Mouse (Mus musculus): Measurements from ENCODE around the gene Gm42878. TPM values are rescaled to one million over a fixed set of nuclear protein-coding genes. Genes with fewer than 3 reads are reported as not detected.
"Not testable (repeated sequence)": the region's sequence is repeated elsewhere in the genome, so short reads cannot be mapped to it uniquely, and the experiment has no call there.

Gm42878 gene
- polyA plus RNA-seq, 1 experiment from 2014 or later: not detected

GRCm38 (mm10) chr5:121510009-121510408 lies 35.3 kb downstream of the Gm42878 start:
- ATAC-seq: peak; percentile 92
- Histone ChIP-seq H3K9ac (ENCODE audit: low read depth, low read length) (no peak overlapping the region), H3K4me1 (replicated peaks; ENCODE audit: control insufficient read depth, insufficient read depth, low read length) (no peaks in the 10 kb centered on the region), H3K4me3 (ENCODE audit: low read depth, low read length) (no peak overlapping the region), H3K36me3 (ENCODE audit: control insufficient read depth, insufficient read depth) (no peaks in the 10 kb centered on the region), H3K27me3 (replicated peaks; ENCODE audit: control insufficient read depth, insufficient read depth, low read length) (no peaks in the 10 kb centered on the region), H3K4me2 (replicated peaks; ENCODE audit: low read depth) (no peak overlapping the region), H3K9me3 (ENCODE audit: control insufficient read depth) (no peaks in the 10 kb centered on the region), H3K27ac (ENCODE audit: low read depth, low read length) (no peak overlapping the region)
- WGBS: 46% methylated on average over 7 of the region's 7 CpGs
- no peak for TF ChIP-seq CTCF (IDR thresholded peaks at IDR 0.05; ENCODE audit: low read depth)

GRCm38 (mm10) chr5:121506846-121507245 lies 38.4 kb downstream of the Gm42878 start:
- no peaks in the 10 kb centered on the region for H3K27me3 ChIP-seq (replicated peaks; ENCODE audit: control insufficient read depth, insufficient read depth, low read length)
- H3K9ac ChIP-seq (ENCODE audit: low read depth, low read length): no peak overlapping the region
- ATAC-seq: no peak
- H3K4me1 ChIP-seq (replicated peaks; ENCODE audit: control insufficient read depth, insufficient read depth, low read length): no peaks in the 10 kb centered on the region
- no peak overlapping the region for H3K27ac ChIP-seq (ENCODE audit: low read depth, low read length)
- no peaks in the 10 kb centered on the region for H3K9me3 ChIP-seq (ENCODE audit: control insufficient read depth)
- H3K4me2 ChIP-seq (replicated peaks; ENCODE audit: low read depth): no peak overlapping the region
- no peak overlapping the region for H3K4me3 ChIP-seq (ENCODE audit: low read depth, low read length)
- TF ChIP-seq CTCF (IDR thresholded peaks at IDR 0.05; ENCODE audit: low read depth): no peak
- H3K36me3 ChIP-seq (ENCODE audit: control insufficient read depth, insufficient read depth): no peaks in the 10 kb centered on the region
- 64% methylated on average over 1 of the region's 1 CpGs for WGBS

- no peak for TF ChIP-seq CTCF (IDR thresholded peaks at IDR 0.05; ENCODE audit: low read depth)
- H3K4me3 ChIP-seq (ENCODE audit: low read depth, low read length): no peak within 1 kb of the TSS
Observed at GRCm38 (mm10) chr5:121503231-121503630, 42.1 kb downstream of the Gm42878 start, which contains the start of gene Adam1b. Adam1b (minus strand) TSS chr5:121503435.

GRCm38 (mm10) chr5:121501424-121501996 lies 43.8 kb downstream of the Gm42878 start:
- not testable (repeated sequence) for ATAC-seq; H3K27me3 ChIP-seq (replicated peaks; ENCODE audit: control insufficient read depth, insufficient read depth, low read length); H3K4me1 ChIP-seq (replicated peaks; ENCODE audit: control insufficient read depth, insufficient read depth, low read length); H3K9ac ChIP-seq (ENCODE audit: low read depth, low read length); H3K27ac ChIP-seq (ENCODE audit: low read depth, low read length); H3K9me3 ChIP-seq (ENCODE audit: control insufficient read depth); H3K4me2 ChIP-seq (replicated peaks; ENCODE audit: low read depth); H3K36me3 ChIP-seq (ENCODE audit: control insufficient read depth, insufficient read depth); H3K4me3 ChIP-seq (ENCODE audit: low read depth, low read length)
- 75% methylated on average over 11 of the region's 17 CpGs for WGBS

More at GRCm38 (mm10) chr5:121503231-121503630, 42.1 kb downstream of the Gm42878 start, which contains the start of gene Adam1b:
- Histone ChIP-seq H3K4me1 (replicated peaks; ENCODE audit: control insufficient read depth, insufficient read depth, low read length) (no peaks in the 10 kb centered on the region), H3K27ac (ENCODE audit: low read depth, low read length) (no peak within 1 kb of the TSS), H3K9ac (ENCODE audit: low read depth, low read length) (no peak within 1 kb of the TSS), H3K9me3 (ENCODE audit: control insufficient read depth) (no peaks in the 10 kb centered on the region), H3K4me2 (replicated peaks; ENCODE audit: low read depth) (no peak within 1 kb of the TSS), H3K27me3 (replicated peaks; ENCODE audit: control insufficient read depth, insufficient read depth, low read length) (no peaks in the 10 kb centered on the region), H3K36me3 (ENCODE audit: control insufficient read depth, insufficient read depth) (no peaks in the 10 kb centered on the region)
- WGBS: 80% methylated on average over 3 of the region's 3 CpGs
- ATAC-seq: no peak

- Histone ChIP-seq H3K36me3 (ENCODE audit: control insufficient read depth, insufficient read depth) (no peaks in the 10 kb centered on the region), H3K4me2 (replicated peaks; ENCODE audit: low read depth) (no peak overlapping the region), H3K9me3 (ENCODE audit: control insufficient read depth) (no peaks in the 10 kb centered on the region), H3K27ac (ENCODE audit: low read depth, low read length) (no peak overlapping the region), H3K27me3 (replicated peaks; ENCODE audit: control insufficient read depth, insufficient read depth, low read length) (no peaks in the 10 kb centered on the region), H3K4me1 (replicated peaks; ENCODE audit: control insufficient read depth, insufficient read depth, low read length) (no peaks in the 10 kb centered on the region), H3K9ac (ENCODE audit: low read depth, low read length) (no peak overlapping the region), H3K4me3 (ENCODE audit: low read depth, low read length) (no peak overlapping the region)
- TF ChIP-seq CTCF (IDR thresholded peaks at IDR 0.05; ENCODE audit: low read depth): no peak
- no peak for ATAC-seq
- 49% methylated on average over 7 of the region's 7 CpGs for WGBS
Observed at GRCm38 (mm10) chr5:121500719-121501118, 44.6 kb downstream of the Gm42878 start.

GRCm38 (mm10) chr5:121493305-121493704 lies 52.0 kb downstream of the Gm42878 start:
- no peak overlapping the region for H3K9ac ChIP-seq (ENCODE audit: low read depth, low read length)
- no peak overlapping the region for H3K4me3 ChIP-seq (ENCODE audit: low read depth, low read length)
- no peak overlapping the region for H3K4me2 ChIP-seq (replicated peaks; ENCODE audit: low read depth)
- no peaks in the 10 kb centered on the region for H3K4me1 ChIP-seq (replicated peaks; ENCODE audit: control insufficient read depth, insufficient read depth, low read length)
- TF ChIP-seq CTCF (IDR thresholded peaks at IDR 0.05; ENCODE audit: low read depth): no peak
- WGBS: 74% methylated on average over 8 of the region's 8 CpGs
- H3K27me3 ChIP-seq (replicated peaks; ENCODE audit: control insufficient read depth, insufficient read depth, low read length): no peaks in the 10 kb centered on the region
- no peaks in the 10 kb centered on the region for H3K36me3 ChIP-seq (ENCODE audit: control insufficient read depth, insufficient read depth)
- H3K9me3 ChIP-seq (ENCODE audit: control insufficient read depth): no peaks in the 10 kb centered on the region
- H3K27ac ChIP-seq (ENCODE audit: low read depth, low read length): no peak overlapping the region
- no peak for ATAC-seq

- Histone ChIP-seq H3K27me3 (replicated peaks; ENCODE audit: control insufficient read depth, insufficient read depth, low read length) (no peaks in the 10 kb centered on the region), H3K9ac (ENCODE audit: low read depth, low read length) (no peak overlapping the region), H3K27ac (ENCODE audit: low read depth, low read length) (no peak overlapping the region), H3K4me3 (ENCODE audit: low read depth, low read length) (no peak overlapping the region), H3K36me3 (ENCODE audit: control insufficient read depth, insufficient read depth) (no peaks in the 10 kb centered on the region), H3K4me2 (replicated peaks; ENCODE audit: low read depth) (no peak overlapping the region), H3K4me1 (replicated peaks; ENCODE audit: control insufficient read depth, insufficient read depth, low read length) (no peaks in the 10 kb centered on the region), H3K9me3 (ENCODE audit: control insufficient read depth) (no peaks in the 10 kb centered on the region)
- TF ChIP-seq CTCF (IDR thresholded peaks at IDR 0.05; ENCODE audit: low read depth): no peak
- no peak for ATAC-seq
- WGBS: 47% methylated on average over 5 of the region's 5 CpGs
Observed at GRCm38 (mm10) chr5:121484801-121485200, 60.5 kb downstream of the Gm42878 start.
